Mouse (Mus musculus): ENCODE measurements at regions not wholly inside any gene's neighbourhood (a gene's known extent, or its start where the extent isn't known, plus 50 kb on each side); places are given as distances from the start of the nearest gene placed in this dataset.
"Not testable (repeated sequence)": the region's sequence is repeated elsewhere in the genome, so short reads cannot be mapped to it uniquely, and the experiment has no call there.

DNA sequence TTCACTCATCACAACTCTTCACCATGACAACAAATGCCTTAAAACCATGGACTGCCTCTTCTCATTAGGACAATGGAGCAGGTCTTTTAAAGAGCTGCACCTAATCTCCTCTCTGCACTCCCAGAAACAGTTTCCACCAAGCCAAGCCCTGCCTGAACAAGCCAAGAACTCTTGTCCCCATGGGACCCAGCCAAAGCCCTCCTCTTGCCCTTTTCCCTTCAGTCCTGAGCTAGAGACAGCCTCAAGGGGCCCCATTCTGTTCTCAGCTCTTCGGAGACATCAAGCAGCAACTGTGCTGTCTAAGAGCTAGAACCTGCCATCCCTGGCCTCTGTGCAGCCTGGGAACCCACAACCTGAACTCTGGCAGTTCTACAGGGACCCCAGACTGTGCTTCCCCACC, 345.0 kb upstream of the Irak1bp1 start:
- 0 out of 2 replicates have a peak, but pooled peaks have one; percentile 27 for ATAC-seq (replicated peaks; ENCODE audit: insufficient number of reproducible peaks, low FRiP score, low TSS enrichment, poor library complexity, severe bottlenecking)

- ATAC-seq (replicated peaks; ENCODE audit: insufficient number of reproducible peaks, low FRiP score, low TSS enrichment, poor library complexity, severe bottlenecking): no peak
Observed at GRCm38 (mm10) chr9:82493440-82493839, 335.9 kb upstream of the Irak1bp1 start.

DNA sequence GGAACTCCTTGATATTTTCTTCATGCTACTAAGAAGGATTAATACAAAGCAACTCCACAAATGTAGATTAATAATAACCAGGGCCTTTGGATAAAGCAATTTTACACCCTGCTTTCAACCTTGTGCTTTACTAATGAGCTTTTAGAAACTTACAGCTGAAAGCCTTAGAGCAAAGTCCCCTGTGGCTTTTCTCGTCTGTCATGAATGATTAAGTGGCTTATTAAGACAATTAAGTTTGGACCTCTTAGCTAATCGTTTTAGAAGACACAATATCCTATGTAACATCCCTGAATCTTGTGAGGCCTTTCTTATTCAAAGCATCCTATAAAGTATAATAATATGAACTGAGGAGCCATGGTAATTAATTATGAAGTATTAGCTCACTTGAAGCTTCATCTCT, 319.3 kb upstream of the Irak1bp1 start:
- no peak for ATAC-seq (replicated peaks; ENCODE audit: insufficient number of reproducible peaks, low FRiP score, low TSS enrichment, poor library complexity, severe bottlenecking)

DNA sequence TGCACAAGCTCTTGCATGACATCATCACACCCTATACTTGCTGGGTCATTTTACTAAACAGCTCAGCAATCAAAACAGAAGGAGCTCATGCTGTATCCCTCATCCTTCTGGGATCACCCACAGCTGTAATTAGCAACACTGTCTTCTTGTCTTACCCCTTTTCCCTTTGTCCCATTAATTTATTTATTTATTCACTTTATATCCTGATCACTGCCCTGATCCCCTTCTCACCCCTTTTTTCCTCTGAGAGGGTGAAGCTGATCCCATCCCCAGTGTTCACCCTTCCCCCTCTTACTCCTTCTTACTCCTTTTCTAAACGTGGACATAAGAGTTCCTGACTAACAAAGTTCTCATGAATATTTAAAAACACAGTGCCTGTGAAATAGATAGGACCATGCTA, 310.3 kb upstream of the Irak1bp1 start:
- ATAC-seq (replicated peaks; ENCODE audit: insufficient number of reproducible peaks, low FRiP score, low TSS enrichment, poor library complexity, severe bottlenecking): no peak

DNA sequence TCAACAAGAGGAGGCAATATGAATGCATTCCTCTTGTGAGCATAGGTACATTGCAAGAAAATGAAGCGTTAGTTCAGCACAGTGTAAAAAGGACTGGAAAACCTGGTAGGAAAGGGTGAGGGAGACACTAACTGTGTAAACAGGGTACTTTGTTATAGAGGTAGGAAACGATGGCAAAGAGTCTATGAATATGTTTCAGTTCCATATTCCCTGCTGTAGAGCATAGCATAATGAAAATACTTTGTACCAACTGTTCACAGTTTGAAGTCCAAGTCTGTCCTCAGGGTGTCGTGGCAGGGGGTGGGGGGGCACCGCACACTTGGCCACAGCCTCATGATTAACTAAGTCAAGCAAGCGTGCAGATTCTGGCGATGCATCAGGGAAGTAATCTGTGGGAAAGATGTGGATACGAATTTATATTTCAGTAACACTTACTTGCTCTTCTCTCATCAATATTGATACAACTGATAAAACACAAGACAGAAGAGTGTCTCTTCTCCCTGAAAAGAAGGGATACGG, 301.4 kb upstream of the Irak1bp1 start:
- no peak for ATAC-seq (replicated peaks; ENCODE audit: insufficient number of reproducible peaks, low FRiP score, low TSS enrichment, poor library complexity, severe bottlenecking)

GRCm38 (mm10) chr9:82552726-82553125, 276.6 kb upstream of the Irak1bp1 start:
- ATAC-seq (replicated peaks; ENCODE audit: insufficient number of reproducible peaks, low FRiP score, low TSS enrichment, poor library complexity, severe bottlenecking): no peak

DNA sequence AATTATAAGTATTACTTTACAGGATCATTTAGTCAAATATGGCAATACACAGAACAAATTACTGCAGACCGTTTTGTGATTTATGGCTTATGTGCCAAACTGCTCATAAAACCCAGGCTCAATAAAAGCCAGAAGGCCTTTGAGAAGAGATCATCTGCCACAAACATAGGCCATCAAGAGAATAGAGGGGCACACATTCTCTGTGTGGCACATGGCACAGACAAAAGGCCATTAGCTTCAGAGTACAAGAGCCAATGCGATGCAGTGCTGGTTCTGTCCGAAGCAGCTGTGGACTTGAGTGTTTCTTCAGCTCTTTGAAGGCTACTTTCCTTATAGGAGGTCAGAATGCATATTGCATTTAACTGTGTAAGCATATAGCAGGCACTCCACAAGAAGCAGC, 276.1 kb upstream of the Irak1bp1 start:
- ATAC-seq (replicated peaks; ENCODE audit: insufficient number of reproducible peaks, low FRiP score, low TSS enrichment, poor library complexity, severe bottlenecking): no peak

GRCm38 (mm10) chr9:82562551-82563465, 266.5 kb upstream of the Irak1bp1 start:
- ATAC-seq (replicated peaks; ENCODE audit: insufficient number of reproducible peaks, low FRiP score, low TSS enrichment, poor library complexity, severe bottlenecking): no peak

DNA sequence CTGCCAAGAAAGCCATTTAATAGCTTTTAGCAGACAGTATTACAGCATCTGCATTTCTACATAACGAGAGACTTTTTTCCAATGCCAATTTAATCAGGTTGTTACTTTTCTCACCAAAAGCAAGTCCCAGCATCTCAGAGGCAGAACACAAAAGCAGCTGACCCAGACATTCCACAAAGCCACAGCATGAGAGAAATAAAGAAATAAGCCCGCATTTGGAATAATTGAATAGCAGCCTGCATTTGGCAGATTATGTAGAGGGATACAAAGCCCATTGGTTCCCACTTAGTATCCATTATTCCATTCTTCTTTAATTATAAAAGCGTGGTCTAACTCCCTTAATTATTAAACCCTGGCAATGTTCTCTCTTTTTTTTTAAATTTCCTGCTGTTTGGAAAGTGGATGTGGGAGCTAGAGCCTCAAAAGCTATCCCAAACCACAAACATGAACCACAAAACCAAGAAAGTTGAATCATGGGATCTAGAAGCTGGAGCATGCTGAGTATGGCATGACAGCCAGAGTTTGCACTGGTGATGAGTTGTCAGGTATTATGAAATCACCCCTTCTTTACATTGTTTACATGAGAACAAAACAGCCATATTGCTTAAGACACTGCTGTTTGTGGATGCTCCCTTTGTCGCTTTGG, 247.8 kb upstream of the Irak1bp1 start:
- no peak for ATAC-seq (replicated peaks; ENCODE audit: insufficient number of reproducible peaks, low FRiP score, low TSS enrichment, poor library complexity, severe bottlenecking)

DNA sequence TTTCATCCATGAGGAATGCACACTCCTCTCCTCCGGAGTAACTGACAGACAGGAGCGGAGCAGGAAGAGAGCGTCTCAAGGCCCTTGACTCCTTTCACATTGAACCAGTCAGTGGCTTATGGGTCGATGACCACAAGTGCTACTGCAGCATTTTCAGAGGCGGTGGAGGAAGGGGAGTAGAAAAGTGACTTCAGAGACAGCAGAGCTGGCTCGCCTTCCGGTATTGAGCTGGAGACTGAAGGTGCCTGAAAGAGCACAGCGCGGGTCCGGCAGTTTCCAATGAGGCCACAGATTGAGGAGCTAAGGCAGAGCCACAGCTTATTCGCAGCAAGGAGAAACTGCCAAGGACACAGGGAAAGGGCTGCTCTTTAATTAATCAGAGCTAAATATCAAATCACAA, 220.2 kb upstream of the Irak1bp1 start:
- ATAC-seq (replicated peaks; ENCODE audit: insufficient number of reproducible peaks, low FRiP score, low TSS enrichment, poor library complexity, severe bottlenecking): no peak

DNA sequence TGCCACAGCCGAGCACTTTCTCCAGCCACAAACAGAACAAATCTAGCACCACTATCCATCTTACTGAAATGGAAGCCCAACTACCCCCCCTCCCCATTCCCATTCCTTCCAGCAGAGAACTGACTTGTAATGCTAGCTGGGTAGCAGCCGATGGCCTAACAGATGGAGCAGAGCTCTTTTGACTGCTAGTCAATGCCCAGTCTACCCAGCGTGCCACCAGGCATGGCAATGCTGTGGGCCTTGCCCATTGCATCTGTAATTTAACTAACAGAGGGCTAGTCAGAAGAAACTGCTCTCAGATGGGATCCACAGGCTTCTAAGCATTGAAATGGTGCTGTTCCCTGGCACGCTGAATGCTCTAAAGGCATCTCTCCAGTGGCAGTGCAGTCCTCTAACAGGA, 219.4 kb upstream of the Irak1bp1 start:
- no peak for ATAC-seq (replicated peaks; ENCODE audit: insufficient number of reproducible peaks, low FRiP score, low TSS enrichment, poor library complexity, severe bottlenecking)

DNA sequence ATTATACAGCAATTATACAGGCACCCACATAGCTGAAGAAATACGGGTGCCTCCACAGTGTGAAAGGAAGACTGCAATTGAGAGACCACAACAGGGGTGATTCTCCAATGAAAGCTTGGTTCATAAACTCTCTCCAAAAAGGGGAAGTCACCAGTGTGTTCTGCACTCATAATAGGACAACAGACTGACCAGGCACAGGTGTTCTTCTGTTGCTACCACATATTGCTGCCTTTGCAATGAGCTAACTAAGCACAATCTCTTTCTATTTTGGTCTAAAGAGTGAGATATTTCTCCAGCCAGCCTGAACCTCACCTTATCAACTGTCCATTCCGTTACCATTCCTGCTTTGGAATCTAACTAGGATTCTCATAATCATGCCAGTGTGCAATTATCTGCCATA, 216.8 kb upstream of the Irak1bp1 start:
- ATAC-seq (replicated peaks; ENCODE audit: insufficient number of reproducible peaks, low FRiP score, low TSS enrichment, poor library complexity, severe bottlenecking): no peak

GRCm38 (mm10) chr9:82632411-82632810, 196.9 kb upstream of the Irak1bp1 start:
- ATAC-seq (replicated peaks; ENCODE audit: insufficient number of reproducible peaks, low FRiP score, low TSS enrichment, poor library complexity, severe bottlenecking): no peak

GRCm38 (mm10) chr9:82640277-82640676, 189.1 kb upstream of the Irak1bp1 start:
- no peak for ATAC-seq (replicated peaks; ENCODE audit: insufficient number of reproducible peaks, low FRiP score, low TSS enrichment, poor library complexity, severe bottlenecking)

- no peak for ATAC-seq (replicated peaks; ENCODE audit: insufficient number of reproducible peaks, low FRiP score, low TSS enrichment, poor library complexity, severe bottlenecking)
Observed at GRCm38 (mm10) chr9:82643900-82644299, 185.4 kb upstream of the Irak1bp1 start.

DNA sequence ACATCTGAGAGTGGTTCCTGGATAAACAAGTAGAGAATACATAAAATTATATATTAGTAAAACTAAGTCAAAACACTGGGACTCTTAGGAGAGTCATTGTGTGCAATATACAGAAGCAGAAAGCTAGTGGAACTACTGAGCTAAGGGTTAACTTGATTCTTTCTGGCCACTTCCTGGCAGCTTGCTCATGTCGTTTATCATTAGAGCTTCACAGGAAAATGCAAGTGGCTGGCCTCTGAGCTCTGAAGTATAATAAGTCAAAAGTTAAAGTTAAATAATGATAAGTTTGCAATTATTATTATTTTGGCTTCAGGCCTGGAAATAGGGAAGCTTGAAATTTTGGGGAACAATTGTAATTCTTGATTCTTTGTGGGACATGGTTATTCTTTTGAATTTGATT, 173.8 kb upstream of the Irak1bp1 start:
- not testable (repeated sequence) for ATAC-seq (replicated peaks; ENCODE audit: insufficient number of reproducible peaks, low FRiP score, low TSS enrichment, poor library complexity, severe bottlenecking)

DNA sequence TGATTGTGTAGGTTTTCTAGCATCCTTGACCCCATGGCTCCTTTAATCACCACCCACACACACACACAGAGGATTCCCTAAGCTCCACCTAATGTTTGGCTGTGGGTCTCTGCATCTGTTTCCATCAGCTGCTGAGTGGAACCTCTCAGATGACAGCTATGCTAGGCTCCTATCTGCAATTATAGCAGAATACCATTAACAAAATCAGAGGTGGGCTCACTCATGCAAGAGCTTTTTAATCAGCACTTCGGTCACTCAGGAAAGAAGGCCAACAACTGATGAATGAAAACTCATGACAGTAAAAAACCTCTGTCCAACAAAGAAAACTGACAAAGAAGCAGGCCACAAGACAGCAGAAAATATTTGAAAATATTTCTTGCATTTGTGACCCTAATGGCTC, 147.1 kb upstream of the Irak1bp1 start:
- ATAC-seq (replicated peaks; ENCODE audit: insufficient number of reproducible peaks, low FRiP score, low TSS enrichment, poor library complexity, severe bottlenecking): no peak

- ATAC-seq (replicated peaks; ENCODE audit: insufficient number of reproducible peaks, low FRiP score, low TSS enrichment, poor library complexity, severe bottlenecking): no peak
Observed at GRCm38 (mm10) chr9:82709411-82709983, 119.8 kb upstream of the Irak1bp1 start.

DNA sequence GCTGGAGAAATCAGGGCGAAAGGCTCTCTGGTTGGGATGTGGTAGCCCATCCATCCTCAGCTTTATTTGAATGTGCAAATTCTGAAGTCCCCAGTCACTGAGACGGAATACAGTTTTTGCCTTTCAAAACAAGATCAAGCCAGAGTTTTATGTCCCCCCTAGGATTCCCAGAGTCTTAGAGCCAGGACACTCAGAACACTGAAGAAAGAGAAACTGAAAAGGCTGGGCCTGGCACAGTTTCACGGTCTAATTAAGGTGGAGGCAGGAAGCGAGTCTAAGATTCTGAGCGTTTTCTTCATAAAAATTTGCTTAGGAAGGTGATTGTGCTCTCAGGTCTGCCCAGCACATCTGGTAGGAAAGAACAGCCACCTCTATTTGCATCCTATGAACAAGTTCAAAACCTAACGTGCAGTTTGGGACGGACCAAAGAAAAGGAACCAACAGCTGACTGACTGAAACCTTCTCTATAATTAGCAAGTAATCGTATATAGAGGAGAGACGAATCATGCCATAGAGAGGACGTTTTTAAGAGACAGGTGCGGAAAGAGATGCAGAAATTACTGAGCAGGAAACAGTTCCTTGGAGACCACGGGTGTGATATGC, 119.2 kb upstream of the Irak1bp1 start:
- ATAC-seq (replicated peaks; ENCODE audit: insufficient number of reproducible peaks, low FRiP score, low TSS enrichment, poor library complexity, severe bottlenecking): no peak

Measured in monocyte, adult 5-6 weeks (primary cell).